Comparison of ENCODE assay signal across 11 mouse cellular contexts in genomic region chr13:56671206-56671605, GRCm38 (mm10). TPM values are rescaled to one million over a fixed set of nuclear protein-coding genes. Genes with fewer than 3 reads are reported as not detected.
DNase-seq lines count a peak whose midpoint lies in the region; ATAC-seq and TF ChIP-seq lines count a peak whose summit lies in the region.
"Had no signal": no experiment of that assay in that cellular context is flagged by ENCODE, and none has a peak within 500 bp of the region (broad histone marks: within the 10 kb centered on the region; RNA-seq: fewer than 3 reads in every experiment).

No protein-coding gene starts in this region.

- no peaks in the 10 kb centered on the region for H3K36me3 ChIP-seq in kidney, adult 2 months (ENCODE audit: control insufficient read depth, insufficient read depth, low read length)
- no peaks in the 10 kb centered on the region for H3K36me3 ChIP-seq in heart, embryonic 12.5 days
- H3K36me3 ChIP-seq: hindbrain, embryonic 13.5 days; liver, embryonic 13.5 days had no signal

- H3K4me3 ChIP-seq in kidney, adult 2 months (ENCODE audit: insufficient read depth, low read depth, low read length) = no peak overlapping the region
- H3K4me3 ChIP-seq in heart, embryonic 12.5 days = no peak overlapping the region
- H3K4me3 ChIP-seq: hindbrain, embryonic 13.5 days; liver, embryonic 13.5 days had no signal

- 65% methylated on average over 11 of the region's 11 CpGs for WGBS in kidney, adult 2 months
- 29% methylated on average over 11 of the region's 11 CpGs for WGBS in heart, embryonic 12.5 days

- no peaks in the 10 kb centered on the region for H3K4me1 ChIP-seq in kidney, adult 2 months (ENCODE audit: control insufficient read depth, insufficient read depth, low read length)
- peaks cover 21% of the 10 kb centered on the region for H3K4me1 ChIP-seq in heart, embryonic 12.5 days (replicated peaks)
- H3K4me1 ChIP-seq: hindbrain, embryonic 13.5 days; liver, embryonic 13.5 days had no signal

- no peak overlapping the region for H3K27ac ChIP-seq in kidney, adult 2 months (ENCODE audit: insufficient read depth, low read depth, low read length)
- H3K27ac ChIP-seq in heart, embryonic 12.5 days (ENCODE audit: poor library complexity, severe bottlenecking) = no peak overlapping the region
- H3K27ac ChIP-seq: hindbrain, embryonic 13.5 days; liver, embryonic 13.5 days had no signal

- TF ChIP-seq CTCF in kidney, adult 2 months (conservative IDR thresholded peaks at IDR 0.05; ENCODE audit: insufficient read depth, insufficient read length, low read depth, low read length) = no peak

- no peak overlapping the region for H3K4me2 ChIP-seq in heart, embryonic 12.5 days
- H3K4me2 ChIP-seq: hindbrain, embryonic 13.5 days; liver, embryonic 13.5 days had no signal

- no peaks in the 10 kb centered on the region for H3K9me3 ChIP-seq in heart, embryonic 12.5 days (replicated peaks)
- H3K9me3 ChIP-seq: hindbrain, embryonic 13.5 days; liver, embryonic 13.5 days had no signal

- TF ChIP-seq POLR2A in kidney, adult 2 months (IDR thresholded peaks at IDR 0.05; ENCODE audit: low read depth, low read length) = no peak

- ATAC-seq in heart, embryonic 12.5 days (ENCODE audit: insufficient number of reproducible peaks, low FRiP score) = no peak

- peak; percentile 75 for DNase-seq in kidney, postnatal 10 days
- no peak for DNase-seq in kidney, adult 2 months
- peak; percentile 65 for DNase-seq in brain, adult 2 months (ENCODE audit: low read depth, low spot score)
- DNase-seq in lung, postnatal 14 days = peak; percentile 26
- no peak for DNase-seq in adrenal gland, adult 8-10 months
- no peak for DNase-seq in urinary bladder, postnatal 25 days (ENCODE audit: low spot score)
- no peak for DNase-seq in c-Kit-positive CD71-positive TER-119-positive erythroid progenitor cells, embryonic 14.5 days (ENCODE audit: low spot score)
- DNase-seq: gastrocnemius, postnatal 36 days; liver, embryonic 13.5 days had no signal

- H3K9ac ChIP-seq in heart, embryonic 12.5 days = 0 out of 2 replicates have a peak overlapping the region, but pooled peaks have one; percentile 4
- H3K9ac ChIP-seq: hindbrain, embryonic 13.5 days; liver, embryonic 13.5 days had no signal

- H3K27me3 ChIP-seq in kidney, adult 2 months (replicated peaks; ENCODE audit: control insufficient read depth, insufficient read depth, low read length) = no peaks in the 10 kb centered on the region
- no peaks in the 10 kb centered on the region for H3K27me3 ChIP-seq in heart, embryonic 12.5 days (replicated peaks)
- H3K27me3 ChIP-seq: hindbrain, embryonic 13.5 days; liver, embryonic 13.5 days had no signal

RNA-seq across cellular contexts. Expression of gene Smad5, which starts 31.6 kb away (rescaled TPM):
- polyA plus RNA-seq in kidney, adult 2 months (2012; rRNA removed) = 21.1 and 31.4 TPM in 2 replicates
- 24.3 and 25.7 TPM in 2 replicates for polyA plus RNA-seq in heart, embryonic 12.5 days (2016; fragmentation: Nextera tagmentation; extraction: Ambion mirVana)
- total RNA-seq in adrenal gland, adult 8-10 months (2022) = 10 to 100 TPM; 49.7 to 68.6 (median 58.2) TPM

Comparison
In these comparisons a context has a peak if more than half of its experiments do, and no peak if none do; other contexts are left out.
1. DNase-seq: peak in kidney, postnatal 10 days (single experiment), brain, adult 2 months (single experiment) and lung, postnatal 14 days (single experiment); none in kidney, adult 2 months (single experiment), adrenal gland, adult 8-10 months (single experiment), urinary bladder, postnatal 25 days (single experiment) and c-Kit-positive CD71-positive TER-119-positive erythroid progenitor cells, embryonic 14.5 days (single experiment).